Mouse (Mus musculus) lung, postnatal 4 days (tissue): ENCODE measurements around the gene Irak2.

Experiments
- DNase-seq, 2 experiments: peaks; one replicate each; pipeline ENCODE4 v3.0.0; 2021

Irak2 gene

DNA sequence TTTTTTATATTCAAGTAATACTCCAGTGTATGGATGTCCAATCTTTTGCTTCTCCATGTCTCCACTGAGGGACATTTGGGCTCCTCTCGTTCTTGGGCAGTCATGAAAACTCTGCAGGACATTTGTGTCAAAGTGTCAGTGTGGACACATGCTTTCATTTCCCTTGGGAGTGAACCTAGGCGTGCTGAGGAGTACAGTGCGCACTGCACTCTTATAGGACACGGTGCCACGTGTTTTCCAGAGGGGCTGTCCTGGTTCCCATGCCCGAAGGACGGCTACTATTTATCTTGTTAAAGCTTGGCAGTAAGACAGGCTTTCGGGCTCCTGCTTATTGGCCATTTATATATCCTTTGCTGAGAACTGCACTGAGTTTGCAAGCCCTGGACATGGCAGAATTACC, 4.3 kb downstream of the Irak2 start:
- no peak for DNase-seq

DNA sequence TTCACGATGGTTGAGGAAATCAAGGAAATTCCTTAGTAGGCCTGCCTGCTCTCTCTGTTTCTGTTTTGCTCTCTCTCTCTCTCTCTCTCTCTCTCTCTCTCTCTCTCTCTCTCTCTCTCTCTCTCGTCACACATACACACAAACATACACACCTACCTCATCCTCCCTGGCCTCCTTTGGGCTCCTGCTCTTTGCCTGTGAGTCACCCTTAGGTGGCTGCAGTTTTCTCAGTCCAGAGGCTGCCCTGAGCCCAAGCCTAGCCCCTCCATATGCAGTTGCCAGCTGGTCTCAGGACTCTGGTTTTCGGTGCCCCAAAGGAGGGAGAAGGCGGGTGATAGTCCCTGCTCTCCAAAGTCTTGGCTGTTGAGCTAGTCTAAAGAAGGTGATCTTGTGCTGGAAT, 4.8 kb downstream of the Irak2 start:
- no peak for DNase-seq

DNA sequence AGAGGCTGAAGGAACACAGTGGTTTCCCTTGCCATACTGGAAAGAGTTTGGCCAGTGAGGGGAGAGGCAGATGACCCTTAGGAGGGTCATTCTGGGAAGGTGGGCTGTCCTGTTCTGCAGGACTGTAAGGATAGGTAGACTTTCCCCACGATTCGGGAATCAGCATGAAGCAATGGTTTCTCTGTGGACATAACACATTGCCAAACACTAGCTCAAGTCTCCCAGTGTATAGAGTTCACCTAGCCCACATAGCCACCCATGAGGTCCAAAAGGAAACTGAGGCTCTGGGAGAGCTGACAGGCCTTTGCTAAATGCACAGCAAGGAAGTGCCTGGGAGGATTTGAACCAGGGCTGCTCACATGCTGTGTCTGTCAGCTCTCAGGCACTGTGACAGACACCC, 5.7 kb downstream of the Irak2 start:
- no peak for DNase-seq

DNA sequence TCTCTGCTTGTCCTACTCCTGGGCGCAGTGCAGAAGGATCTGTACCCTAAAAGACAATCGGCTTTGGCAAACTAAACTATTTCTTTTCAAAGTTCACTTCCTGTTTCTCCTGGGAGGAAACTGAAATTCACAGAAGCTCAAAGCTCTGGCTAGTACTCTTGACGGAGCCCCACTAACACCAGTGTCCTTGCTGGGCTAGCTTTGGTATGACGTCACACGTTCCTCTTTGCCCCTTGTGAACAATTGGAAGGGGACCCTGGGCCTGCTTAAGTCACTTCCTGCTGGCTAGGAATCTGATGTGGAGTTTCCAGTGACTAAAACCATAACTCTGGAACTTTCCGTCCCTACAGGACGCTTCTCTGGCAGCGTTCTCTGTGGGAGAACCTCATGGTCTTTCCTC, 6.5 kb downstream of the Irak2 start:
- peak; percentile 69 to 70 for DNase-seq

DNA sequence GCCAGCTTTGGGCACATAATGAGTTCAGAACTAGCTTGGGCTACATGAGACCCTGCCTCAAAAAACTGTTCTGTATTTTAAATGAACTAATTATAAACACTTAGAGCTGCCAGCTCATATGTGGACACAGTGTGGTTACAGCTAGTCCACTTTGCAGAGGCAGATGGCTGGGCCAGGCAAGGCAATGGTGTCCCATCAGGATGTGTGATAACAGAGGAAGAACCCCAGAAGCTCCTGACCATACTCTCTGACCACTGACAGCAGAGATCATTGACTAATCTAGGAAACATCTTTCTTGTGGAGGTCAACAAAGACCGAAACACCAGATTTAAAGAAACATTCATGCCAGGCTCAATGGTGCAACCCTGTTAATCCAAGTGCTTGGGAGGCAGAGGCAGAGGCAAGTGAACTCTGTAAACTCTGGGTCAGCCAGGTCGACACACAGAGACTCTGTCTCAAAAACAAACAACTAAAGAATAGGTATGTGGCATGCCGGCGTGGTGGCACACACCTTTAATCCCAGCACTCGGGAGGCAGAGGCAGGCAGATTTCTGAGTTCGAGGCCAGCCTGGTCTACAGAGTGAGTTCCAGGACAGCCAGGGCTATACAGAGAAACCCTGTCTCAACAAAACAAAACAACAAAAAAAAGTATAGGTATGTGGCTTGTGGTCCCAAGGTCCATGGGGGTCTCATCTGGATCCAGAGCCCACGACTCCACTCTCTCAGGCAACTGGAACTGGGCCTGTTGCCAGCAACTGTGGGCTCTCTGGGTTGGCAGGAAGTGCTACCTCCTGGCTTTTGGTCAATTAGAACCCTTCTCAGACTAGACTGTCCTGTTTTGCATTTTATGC, 11.3 kb downstream of the Irak2 start:
- DNase-seq, result no peak

DNA sequence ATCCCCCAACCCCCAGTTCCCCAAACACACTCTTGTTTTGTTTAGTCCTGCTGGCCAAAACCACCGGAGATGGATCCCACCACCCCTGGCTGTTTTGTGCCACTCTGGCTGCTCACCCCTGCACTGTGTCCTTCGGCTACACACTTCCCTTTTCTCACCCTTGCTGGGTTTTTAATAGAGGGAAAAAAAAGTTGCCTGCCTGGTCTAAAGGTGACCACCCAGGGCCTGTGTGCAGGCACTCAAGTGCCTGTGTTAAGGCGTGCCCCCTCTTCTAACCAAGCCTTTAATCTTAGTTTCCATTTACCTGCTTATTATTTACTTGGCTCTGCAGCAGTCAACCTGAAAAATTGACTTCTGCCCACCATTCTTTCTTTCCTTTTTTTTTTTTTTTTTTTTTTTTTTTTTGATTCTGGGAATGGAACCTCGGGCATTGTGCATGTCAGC, 12.0 kb downstream of the Irak2 start:
- DNase-seq, result no peak

DNA sequence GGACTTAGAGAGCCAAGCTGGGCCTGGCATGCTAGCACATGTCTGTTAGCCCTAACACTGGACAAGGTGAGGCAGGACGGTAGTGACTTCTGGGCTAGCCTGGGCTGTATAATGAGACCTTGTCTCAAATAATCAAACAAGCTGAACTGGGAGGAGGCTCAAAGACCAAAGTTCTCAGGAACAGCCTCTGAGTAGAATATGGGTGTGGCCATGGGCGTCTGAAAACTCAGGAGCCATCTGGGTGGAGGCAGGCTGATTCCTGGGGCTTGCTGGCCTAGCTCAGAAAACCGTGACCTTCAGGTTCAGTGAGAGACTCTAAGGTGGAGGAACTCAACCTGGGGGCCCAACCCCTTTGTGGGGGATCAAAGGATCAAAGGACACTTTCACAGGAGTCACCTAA, 13.4 kb downstream of the Irak2 start:
- DNase-seq, result no peak

DNA sequence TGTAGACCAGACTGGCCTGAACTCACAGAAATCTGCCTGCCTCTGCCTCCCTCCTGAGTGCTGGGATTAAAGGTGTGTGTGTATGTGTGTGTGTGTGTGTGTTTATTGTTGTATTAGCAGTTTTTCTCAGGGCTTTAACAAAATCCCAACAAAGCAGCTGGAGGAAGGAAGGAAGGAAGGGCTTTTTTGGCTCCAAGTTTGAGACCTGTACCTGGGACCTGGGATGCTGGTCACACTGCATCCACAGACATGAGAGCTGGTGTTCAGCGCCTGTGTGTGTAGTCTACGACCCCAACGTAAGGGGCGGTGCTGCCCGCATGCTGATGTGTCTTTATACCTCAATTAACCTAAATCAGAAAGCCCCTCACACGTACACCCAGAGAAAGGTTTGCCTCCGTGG, 15.3 kb downstream of the Irak2 start:
- no peak for DNase-seq

DNA sequence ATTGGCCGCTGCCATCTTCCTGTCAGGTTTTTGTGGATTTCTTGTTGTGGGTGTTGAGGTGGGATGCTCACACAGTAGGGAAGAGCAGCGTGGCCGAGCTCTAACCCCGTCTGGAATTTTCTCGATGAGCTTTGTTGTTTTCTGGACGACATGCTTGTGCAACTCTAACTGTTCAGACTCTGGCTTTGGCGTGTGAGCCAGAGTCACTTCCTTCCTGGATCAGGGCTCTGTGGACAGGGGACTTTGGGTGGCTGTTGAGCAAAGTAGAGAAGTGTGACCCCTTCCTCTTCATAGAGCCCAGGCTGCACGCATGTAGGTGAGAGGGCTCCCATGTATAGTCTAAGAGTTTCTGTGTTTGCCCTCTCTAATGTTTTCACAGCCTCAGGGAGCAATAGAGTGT, 15.8 kb downstream of the Irak2 start:
- peak; percentile 36 to 39 for DNase-seq

DNA sequence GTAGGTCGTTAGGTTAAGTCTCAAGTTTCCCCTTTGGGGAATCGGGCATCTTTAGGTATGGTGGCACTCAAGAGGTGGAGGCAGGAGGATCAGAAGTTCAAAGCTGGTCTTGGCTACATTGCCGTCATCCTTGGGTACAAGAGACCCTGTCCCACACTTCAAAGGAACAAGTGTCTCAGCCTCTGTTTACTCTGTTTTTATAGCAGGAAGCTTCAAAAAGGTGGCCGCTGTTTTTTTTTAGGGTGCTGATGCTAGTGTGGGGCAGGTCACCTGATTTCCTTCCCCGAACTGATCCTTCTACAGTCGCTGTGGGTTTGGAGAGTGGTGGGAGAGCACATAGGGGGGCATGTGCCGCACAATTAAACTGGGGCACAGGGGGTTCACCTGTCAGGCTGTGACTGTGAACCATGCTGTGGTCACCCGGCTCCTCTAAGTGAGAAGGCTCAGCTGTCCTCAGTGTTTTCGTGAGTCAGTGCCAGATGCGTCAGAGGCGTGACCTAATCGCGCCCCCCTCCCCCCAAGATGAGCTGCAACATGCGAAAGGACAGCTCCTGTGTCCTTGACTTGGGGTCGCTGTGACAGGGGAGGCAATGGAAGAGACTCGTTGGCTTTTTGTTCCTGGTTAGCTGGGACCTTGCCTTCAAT, 16.6 kb downstream of the Irak2 start:
- DNase-seq, result peak; percentile 53 to 68

DNA sequence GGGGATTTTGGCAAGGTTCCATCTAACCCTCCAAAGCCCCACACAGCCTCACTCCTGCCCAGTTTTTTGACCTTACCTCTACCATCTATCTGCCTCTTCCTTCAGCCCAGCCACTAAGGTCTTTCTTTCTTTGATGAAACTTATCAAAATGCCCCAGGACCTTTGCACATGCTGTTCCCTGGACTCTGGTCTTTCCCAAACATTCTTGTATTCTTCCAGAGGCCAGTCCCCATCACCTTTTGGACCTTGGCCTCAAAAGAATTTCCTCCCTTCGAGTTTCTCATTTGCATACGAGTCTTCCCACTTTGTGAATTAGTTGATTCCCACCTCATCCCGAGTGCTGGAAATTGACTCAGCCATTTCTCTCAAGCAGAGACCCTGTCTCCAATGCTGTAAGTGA, 17.2 kb downstream of the Irak2 start:
- no peak for DNase-seq

DNA sequence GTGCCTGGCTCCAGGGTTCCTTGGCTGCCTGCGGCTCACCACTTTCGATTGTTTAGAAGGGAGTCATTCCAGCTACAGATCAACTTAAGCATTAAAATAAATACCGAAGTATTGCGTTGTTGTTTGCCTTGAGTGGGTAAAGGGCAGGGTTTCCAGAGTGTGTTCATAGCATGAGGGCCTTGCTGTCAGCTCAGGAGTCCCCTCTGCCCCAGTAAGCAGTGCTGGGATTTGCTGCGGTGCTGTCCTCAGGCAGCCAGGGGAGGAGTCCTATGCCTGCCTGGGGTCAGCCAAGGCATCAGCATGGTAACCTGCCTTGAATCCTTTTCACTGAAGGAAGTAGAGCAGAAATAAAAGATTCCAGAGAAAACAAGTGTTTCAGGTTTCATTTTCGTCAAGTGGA, 18.6 kb downstream of the Irak2 start:
- peak; percentile 62 to 84 for DNase-seq

DNA sequence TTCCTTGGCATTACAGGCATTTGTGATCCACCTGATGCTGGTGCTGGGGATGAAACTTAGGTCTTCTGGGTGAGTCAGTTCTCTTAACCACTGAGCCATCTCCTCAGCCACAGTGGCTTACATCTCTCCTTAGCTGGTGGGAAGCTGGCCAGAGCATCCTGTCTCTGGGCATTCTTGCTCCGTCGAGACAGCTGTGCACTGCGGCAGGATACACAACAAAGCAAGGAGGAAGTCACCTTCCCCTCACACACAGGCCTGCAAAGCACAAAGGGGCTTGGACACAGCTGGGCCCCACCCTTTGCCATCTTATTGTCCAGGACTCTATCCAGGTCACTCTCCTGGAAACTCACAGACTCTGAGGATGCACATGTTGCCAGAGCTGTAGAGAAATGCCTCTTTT, 20.0 kb downstream of the Irak2 start:
- peak in 1 of 2 experiments; percentile 44 for DNase-seq

DNA sequence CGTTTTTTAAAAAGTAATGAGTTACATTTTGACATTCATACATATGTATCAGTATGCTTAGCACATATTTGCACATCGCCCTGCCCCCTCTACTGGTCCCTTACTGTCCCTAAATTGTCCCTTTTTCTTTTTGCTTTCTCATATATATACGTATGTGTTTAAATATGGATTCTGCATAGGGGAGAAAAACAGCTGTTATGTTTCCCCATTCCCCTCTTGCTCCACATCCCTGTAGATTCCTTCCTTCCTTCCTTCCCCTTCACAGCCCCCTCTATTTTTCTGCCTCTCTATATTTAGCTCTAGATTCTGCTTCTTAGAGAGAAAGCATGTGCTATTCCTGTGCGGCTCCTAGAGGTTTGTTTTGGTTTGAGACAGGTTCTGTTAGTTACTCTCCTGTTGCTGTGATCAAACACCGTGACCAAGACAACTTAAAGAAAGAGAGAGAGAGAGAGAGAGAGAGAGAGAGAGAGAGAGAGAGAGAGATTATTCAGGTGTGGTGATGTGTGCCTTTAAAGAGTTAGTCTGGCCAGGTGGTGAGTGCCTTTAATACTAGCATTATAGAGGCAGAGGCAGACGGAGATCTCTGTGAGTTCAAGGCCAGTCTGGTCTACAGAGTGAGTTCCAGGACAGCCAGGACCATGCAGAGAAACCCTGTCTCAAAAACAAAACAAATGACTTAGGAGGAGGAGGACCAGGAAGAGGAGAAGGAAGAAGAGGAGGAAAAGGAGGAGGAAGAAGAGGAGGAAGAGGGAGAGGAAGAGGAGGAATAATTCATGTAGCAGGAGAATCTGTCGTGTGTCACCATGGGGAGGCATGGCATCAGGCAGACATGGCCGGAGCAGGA, 21.6 kb downstream of the Irak2 start:
- no peak for DNase-seq

DNA sequence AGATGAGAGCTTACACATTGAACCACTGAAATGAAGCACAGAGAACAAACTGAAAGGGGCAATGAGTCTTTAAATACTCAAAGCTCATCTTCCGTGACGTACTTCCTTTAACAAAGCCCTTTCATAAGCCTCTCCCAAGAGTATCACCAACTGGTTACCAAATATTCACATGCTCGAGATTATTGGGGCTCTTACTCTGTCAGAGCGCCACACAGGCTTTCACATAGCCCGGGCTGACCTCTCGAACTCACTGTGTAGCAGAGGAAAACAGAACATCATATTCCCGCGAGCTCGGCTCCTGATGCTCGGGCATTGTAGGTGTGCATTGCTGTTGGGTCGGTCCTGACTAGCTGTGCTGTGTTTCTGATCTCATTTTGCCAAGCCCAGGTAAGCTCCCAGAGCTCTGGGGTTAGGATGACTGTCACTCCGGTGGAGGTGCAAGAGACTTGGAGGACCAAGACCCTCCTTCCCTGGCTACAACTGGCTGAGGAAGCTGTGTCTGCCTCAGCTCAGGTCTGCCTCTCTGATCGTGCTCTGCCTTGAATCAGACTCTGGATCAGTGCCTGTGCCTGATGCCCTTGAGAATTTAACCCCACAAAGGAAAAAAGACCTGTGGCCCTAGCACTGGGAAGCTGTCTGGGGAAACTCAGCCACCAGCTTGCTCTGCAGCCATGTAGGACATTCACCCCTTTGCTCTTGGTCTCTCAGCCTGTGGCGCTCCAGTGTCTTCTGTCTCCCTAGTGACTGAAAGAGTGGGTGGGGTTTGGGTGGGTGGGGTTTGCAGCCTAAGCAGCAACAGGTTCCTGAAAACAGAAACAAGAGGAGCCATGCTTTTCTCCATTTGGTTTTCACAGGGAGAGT, 22.5 kb downstream of the Irak2 start:
- DNase-seq, result no peak

DNA sequence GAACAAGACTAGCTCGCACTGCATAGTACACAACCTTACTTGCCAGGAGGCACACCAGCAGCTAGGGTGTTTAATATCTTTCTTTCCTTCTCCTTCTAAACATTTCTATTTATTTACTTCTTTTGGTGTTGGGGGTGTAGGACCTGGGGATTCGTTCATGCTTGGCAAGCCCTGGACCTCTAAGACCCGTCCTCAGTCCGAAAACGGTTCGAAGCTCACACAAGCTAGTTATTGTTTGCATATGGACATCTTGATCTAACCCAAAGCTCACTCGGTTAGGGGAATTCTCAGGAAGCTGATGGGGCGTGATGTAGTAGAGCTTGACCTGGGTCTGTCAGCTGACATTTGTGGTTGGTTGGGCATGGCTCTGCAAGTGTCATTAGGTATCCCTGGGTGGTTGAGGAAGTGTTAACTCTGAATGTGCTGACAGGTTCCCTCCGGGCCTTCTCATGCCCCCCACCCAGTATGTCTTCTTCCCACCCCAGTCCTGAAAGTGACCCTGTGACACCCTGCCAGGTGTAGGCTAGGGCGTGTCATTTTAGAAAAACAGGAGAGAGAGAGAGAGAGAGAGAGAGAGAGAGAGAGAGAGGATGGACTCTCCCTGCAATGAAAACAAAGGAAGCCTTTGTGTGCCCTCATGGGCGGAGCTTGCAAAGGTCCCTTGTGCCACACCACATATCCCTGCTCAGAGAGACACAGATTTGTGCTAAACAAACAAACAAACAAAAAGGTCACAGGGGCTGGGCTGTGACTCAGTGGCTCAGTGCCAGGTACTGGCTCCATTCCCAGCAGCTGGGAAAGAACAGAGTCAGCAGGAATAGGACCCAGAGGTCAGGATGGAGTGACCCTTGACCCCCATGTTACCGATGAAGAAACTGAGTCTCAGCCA, 23.3 kb downstream of the Irak2 start:
- DNase-seq, result peak; percentile 51 to 70

DNA sequence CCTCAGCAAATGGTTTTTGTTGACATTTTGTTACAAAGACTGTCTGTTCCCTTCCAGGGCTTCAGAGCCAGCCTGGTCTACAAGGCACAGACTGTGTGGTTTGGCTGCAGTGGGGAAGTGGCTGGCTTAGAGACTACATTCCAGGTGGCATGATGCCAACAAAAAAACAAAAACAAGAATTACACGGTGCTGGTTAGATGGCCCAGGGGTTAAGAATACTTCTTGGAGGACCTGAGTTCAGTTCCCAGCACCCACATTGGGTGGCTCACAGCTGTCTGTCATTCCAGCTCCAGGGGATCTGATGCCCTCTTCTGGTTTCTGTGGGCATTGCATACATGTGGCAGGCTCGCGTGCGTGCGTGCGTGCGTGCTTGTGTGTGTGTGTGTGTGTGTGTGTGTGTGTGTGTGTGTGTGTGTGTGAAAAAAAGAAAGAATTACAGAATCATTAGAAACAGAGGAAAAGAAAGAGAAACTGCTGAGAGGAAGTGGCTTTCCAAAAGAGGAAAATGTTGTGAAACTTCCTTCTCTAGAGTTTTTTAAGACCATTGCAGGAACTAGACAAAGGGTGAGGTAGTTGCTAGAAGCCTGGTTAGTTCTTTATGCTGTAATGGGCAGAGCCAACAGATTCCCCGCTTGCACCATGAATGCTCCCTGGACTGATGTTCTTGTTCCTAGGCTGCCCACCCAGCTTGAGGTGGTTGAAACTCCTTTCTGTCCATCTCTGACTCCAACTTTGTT, 24.9 kb downstream of the Irak2 start:
- no peak for DNase-seq

DNA sequence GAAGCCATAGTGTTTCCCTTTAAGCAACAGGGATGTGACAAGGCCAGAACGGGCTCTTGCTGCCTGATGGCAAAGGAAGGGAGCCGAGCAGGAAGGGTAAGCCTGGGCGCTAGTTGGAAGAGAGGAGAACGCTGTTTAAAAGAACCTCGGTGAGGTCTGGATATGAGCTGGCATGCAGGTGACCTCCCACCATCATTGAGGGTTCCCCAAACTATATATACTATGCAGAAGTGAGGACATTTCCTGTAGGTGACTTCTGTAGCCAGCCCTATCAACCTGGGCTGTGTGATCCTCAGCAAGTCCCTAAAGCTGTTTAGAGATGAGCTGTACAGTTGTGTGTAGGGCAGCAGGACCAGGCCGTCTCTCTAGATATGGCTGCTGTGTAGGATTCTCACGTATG, 26.0 kb downstream of the Irak2 start:
- no peak for DNase-seq

DNA sequence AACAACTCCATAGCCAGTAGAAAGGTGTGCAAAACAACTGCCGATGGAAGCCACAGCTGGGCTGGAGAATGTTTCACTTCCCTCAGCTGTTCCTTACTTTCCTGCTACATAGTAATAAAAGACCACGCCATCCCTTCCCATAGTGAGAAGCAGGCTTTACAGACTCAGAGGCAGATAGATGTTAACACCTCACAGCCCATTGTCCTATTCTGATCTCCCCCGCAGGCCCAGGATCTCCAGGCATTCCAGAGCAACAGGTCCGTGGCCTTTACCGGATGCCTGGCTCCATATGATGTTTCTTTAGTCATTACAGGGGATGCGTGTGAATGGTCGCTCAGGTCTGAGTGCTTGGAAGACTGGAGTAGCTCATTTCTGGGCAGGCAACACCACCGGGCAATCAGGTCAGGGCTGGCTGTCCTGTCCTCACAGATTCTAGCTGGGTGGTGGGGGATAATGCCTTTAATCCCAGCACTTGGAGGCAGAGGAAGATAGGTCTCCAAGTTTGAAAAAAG, 29.4 kb downstream of the Irak2 start:
- DNase-seq, result no peak
